Mouse (Mus musculus) embryonic facial prominence, embryonic 10.5 days (tissue): ENCODE data around the gene Hist1h3a. TPM values are rescaled to one million over a fixed set of nuclear protein-coding genes. Genes with fewer than 3 reads are reported as not detected.
"Not testable (repeated sequence)": the region's sequence is repeated elsewhere in the genome, so short reads cannot be mapped to it uniquely, and the experiment has no call there.

Source experiments
- DNase-seq: peaks from one replicate; pipeline ENCODE4 v3.0.0-alpha.2; 2017; ENCODE audit warnings: low spot score
- H3K27ac ChIP-seq: fragments of 300-500 bp; sonication (generic); replicated peaks from 2 replicates; pipeline ENCODE4 v1.5.1; 2016; ENCODE audit warnings: mild to moderate bottlenecking
- H3K27me3 ChIP-seq: fragments of 300-500 bp; sonication (generic); replicated peaks from 2 replicates; pipeline ENCODE4 v1.6.1; 2016; ENCODE audit warnings: low read depth, mild to moderate bottlenecking; ENCODE audit not compliant: poor library complexity, severe bottlenecking
- H3K36me3 ChIP-seq: fragments of 300-500 bp; sonication (generic); replicated peaks from 2 replicates; pipeline ENCODE4 v1.6.1; 2016; ENCODE audit warnings: mild to moderate bottlenecking, moderate library complexity
- H3K4me1 ChIP-seq: fragments of 300-500 bp; sonication (generic); 2 replicates; pipeline ENCODE4 v1.6.1; 2016
- H3K4me3 ChIP-seq: fragments of 300-500 bp; sonication (generic); 2 replicates; pipeline ENCODE4 v1.5.1; 2016; ENCODE audit warnings: mild to moderate bottlenecking, moderate library complexity
- H3K9me3 ChIP-seq: fragments of 300-500 bp; sonication (generic); 2 replicates; pipeline ENCODE4 v1.6.1; 2016; ENCODE audit warnings: mild to moderate bottlenecking
- WGBS: fragments of 180-500 bp; shearing (Covaris S2); methylation state at CpG from one replicate; pipeline ENCODE4 v1.1.7; 2016; 5-methylcytosine and 5-hydroxymethylcytosine counted together
- polyA plus RNA-seq: library from polyadenylated mRNA; unstranded; fragments of >200 nt; fragmentation: Nextera tagmentation; extraction: Ambion mirVana; gene quantifications from 2 replicates; pipeline ENCODE4 v1.2.1, GENCODE M21; 2016

Gene Hist1h3a
- polyA plus RNA-seq, 1 experiment from 2014 or later: 5.0 TPM

DNA sequence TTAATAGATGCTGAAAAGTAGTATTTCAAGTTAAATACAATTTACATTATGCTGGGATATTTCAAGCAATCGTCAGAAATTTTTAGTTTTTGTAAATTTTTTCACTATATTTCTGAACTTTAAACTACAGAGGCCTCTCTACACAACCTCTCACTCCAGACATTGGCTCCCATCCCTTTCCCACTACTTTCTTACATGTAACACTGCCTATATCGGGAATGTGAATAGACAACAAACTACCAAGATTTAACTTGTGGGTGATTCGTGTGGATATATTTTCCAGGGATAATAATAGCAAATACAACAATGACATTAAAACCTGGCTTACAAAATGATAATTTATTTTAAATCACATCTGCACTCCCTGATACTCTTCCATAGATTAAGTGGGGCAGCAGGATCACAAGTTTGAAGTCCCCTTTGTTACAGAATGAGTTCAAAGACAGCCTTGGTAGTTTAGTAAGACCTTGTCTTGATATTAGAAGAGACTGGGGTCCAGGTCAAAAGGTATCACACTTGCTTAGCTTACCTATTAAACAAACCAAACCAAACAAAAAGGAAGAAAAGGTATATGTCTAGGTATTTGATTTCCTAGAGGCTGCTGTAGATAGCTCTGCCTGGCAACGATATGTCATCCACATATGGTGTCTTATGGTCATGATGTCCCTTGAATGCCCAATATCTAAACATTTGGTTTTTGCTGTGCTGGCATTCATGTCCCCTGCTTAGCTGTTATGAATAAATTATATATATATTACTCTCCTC, 8.7 kb downstream of the Hist1h3a start:
- Histone ChIP-seq H3K27me3 (no peaks in the 10 kb centered on the region), H3K36me3 (no peaks in the 10 kb centered on the region), H3K4me1 (peaks cover 18% of the 10 kb centered on the region), H3K9me3 (no peaks in the 10 kb centered on the region), H3K27ac (peak overlapping the region; percentile 91), H3K4me3 (peak overlapping the region; percentile 61)
- DNase-seq: no peak
- WGBS: 64% methylated on average over 4 of the region's 4 CpGs

DNA sequence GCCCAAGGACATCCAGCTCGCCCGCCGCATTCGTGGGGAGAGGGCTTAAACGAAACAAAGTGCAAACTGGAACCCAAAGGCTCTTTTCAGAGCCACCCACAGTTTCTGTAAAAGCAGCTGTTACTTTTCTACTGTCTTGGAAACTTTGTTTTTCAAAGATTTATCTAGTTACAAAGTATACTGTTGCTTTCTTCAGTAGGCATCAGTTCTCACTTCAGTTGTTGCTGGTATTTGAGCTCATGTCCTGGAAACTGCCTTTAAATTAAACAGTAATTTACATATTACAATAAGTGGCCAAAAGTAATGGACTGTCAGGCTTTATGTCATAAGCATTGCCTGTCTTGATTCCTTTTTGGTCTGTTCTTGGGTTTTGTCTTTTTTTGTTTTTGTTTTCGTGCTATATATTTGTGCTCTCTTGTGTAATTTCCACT, 9.4 kb downstream of the Hist1h3a start:
- H3K27me3 ChIP-seq: no peaks in the 10 kb centered on the region
- DNase-seq: no peak
- peaks cover 21% of the 10 kb centered on the region for H3K4me1 ChIP-seq
- no peaks in the 10 kb centered on the region for H3K9me3 ChIP-seq
- peak overlapping the region; percentile 91 for H3K27ac ChIP-seq
- 3% methylated on average over 6 of the region's 6 CpGs for WGBS
- H3K36me3 ChIP-seq: no peaks in the 10 kb centered on the region
- peak overlapping the region; percentile 61 for H3K4me3 ChIP-seq

DNA sequence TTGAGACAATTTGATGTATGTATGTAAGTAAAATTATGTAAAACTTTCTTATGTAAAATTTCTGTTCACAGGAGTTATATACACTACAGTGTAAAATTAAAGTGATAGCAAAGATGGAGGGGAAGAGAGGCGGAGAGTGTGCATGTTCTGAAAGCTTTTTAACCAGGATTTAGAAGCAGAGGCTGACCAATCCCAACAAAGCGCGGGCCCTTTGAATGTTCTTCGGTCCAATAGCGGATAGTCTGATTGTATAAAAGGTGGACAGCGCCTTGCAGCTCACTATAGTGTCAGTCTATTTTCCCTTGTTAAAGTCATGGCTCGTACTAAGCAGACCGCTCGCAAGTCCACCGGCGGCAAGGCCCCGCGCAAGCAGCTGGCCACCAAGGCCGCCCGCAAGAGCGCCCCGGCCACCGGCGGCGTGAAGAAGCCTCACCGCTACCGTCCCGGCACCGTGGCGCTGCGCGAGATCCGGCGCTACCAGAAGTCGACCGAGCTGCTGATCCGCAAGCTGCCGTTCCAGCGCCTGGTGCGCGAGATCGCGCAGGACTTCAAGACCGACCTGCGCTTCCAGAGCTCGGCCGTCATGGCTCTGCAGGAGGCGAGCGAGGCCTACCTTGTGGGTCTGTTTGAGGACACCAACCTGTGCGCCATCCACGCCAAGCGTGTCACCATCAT, 10.0 kb downstream of the Hist1h3a start, which contains the start of gene Hist1h3b:
TSS of gene Hist1h3b (plus strand) at position 201 of the 675 bp plus-strand sequence.
- peak within 1 kb of the TSS; percentile 61 for H3K4me3 ChIP-seq
- WGBS: under 1% methylated on average over 19 of the region's 47 CpGs
- peak; percentile 90 for DNase-seq

DNA sequence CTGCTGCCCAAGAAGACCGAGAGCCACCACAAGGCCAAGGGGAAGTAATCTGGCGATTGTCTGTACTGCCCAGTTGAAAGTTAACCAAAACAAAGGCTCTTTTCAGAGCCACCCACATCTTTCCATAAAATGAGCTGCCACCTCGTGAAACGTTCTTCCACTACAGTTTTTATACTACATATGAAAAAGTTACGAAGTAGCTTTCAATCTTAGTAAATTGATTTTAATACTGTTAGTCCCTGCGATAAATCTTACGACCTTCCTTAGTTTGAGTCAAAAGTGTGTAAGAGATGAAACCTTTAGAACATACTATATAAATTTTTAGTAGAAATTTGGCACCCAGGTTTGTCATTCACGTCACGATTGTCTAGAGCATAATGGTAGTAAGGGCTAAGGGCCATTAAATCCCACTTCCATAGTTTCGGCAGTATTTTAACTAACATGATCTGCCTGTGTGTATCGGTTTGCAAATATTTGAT, 10.7 kb downstream of the Hist1h3a start:
- no peaks in the 10 kb centered on the region for H3K27me3 ChIP-seq
- H3K27ac ChIP-seq: peak overlapping the region; percentile 98
- peak overlapping the region; percentile 58 for H3K4me3 ChIP-seq
- no peaks in the 10 kb centered on the region for H3K36me3 ChIP-seq
- H3K9me3 ChIP-seq: no peaks in the 10 kb centered on the region
- no peak for DNase-seq
- peaks cover 21% of the 10 kb centered on the region for H3K4me1 ChIP-seq
- WGBS: 1% methylated on average over 11 of the region's 11 CpGs

More for the DNA sequence above, 10.0 kb downstream of the Hist1h3a start, which contains the start of gene Hist1h3b:
- not testable (repeated sequence) for H3K36me3 ChIP-seq, H3K9me3 ChIP-seq, H3K27me3 ChIP-seq
- Histone ChIP-seq H3K27ac (peak within 1 kb of the TSS; percentile 98), H3K4me1 (peaks cover 21% of the 10 kb centered on the region)

DNA sequence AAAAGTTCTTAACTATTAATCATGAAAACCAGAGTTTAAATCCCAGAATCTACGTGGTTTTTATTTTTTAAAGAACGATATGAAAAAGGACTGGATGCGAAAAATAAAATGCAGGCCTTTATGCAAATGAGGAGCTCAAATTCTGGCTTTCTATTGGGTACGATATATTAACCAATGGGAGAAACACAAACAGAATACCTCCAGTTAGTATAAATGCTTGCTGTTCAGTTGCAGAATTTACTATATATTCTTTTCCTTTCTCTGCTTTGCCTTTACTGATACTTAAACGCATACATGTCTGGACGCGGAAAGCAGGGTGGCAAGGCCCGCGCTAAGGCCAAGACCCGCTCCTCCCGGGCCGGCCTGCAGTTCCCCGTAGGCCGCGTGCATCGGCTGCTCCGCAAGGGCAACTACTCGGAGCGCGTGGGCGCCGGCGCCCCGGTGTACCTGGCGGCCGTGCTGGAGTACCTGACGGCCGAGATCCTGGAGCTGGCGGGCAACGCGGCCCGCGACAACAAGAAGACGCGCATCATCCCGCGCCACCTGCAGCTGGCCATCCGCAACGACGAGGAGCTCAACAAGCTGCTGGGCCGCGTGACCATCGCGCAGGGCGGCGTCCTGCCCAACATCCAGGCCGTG, 11.2 kb downstream of the Hist1h3a start, which contains the start of gene Hist1h2ab:
TSS of gene Hist1h2ab (plus strand) at position 288 of the 639 bp plus-strand sequence.
- H3K4me1 ChIP-seq: peaks cover 21% of the 10 kb centered on the region
- H3K36me3 ChIP-seq, H3K9me3 ChIP-seq, H3K27me3 ChIP-seq: not testable (repeated sequence)
- 1% methylated on average over 35 of the region's 47 CpGs for WGBS
- H3K4me3 ChIP-seq: peak within 1 kb of the TSS; percentile 58
- peak within 1 kb of the TSS; percentile 98 for H3K27ac ChIP-seq
- DNase-seq: peak; percentile 83

DNA sequence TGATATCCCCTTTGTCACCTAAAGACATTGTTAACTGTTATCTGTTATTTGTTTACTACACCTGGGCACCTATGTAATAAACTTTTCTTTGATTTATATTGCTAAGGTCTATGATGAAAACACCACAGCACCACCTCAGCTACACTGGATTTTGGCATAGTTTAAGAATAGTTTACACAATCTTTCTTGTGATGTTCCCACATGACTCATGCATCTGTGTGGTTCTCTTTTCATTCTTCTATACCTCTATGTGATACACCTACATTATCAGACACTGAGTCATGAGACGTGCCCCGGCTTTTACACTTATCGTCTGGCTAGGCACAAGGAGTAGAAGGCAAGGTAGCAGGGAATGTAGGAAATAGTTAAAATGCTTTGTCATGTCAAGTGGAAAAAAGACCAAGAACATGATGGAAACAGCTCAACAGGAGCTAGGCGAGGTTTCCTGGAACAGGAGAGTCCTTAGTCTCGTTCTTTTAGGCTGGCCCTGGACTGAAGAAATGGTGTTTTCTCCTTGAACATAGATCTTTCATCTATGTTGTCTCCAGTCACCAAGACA, 12.5 kb downstream of the Hist1h3a start:
- H3K4me3 ChIP-seq: no peak overlapping the region
- no peaks in the 10 kb centered on the region for H3K27me3 ChIP-seq
- peak overlapping the region; percentile 98 for H3K27ac ChIP-seq
- 92% methylated on average over 5 of the region's 5 CpGs for WGBS
- peaks cover 21% of the 10 kb centered on the region for H3K4me1 ChIP-seq
- H3K36me3 ChIP-seq: no peaks in the 10 kb centered on the region
- no peak for DNase-seq
- H3K9me3 ChIP-seq: no peaks in the 10 kb centered on the region

DNA sequence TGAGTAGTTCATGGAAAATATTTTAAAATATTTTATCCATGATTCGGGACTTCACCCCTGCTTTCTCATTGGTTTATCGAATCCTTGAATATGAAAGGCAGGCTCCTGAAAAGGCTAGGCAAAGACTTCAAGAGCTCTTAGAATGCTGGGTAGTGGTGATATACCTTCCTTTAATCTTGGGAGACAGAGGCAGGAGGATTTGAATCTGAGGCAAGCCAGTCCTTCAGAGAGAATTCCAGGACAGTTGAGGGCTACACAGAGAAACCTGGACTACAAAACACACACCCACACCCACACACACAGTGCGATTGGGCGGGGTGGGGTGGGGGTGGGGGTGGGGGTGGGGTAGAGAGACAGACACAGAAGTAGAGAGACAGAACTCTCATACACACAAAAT, 14.3 kb downstream of the Hist1h3a start:
- Histone ChIP-seq H3K27ac (peak overlapping the region; percentile 98), H3K27me3 (no peaks in the 10 kb centered on the region), H3K4me3 (peak overlapping the region; percentile 62), H3K4me1 (peaks cover 23% of the 10 kb centered on the region), H3K9me3 (no peaks in the 10 kb centered on the region), H3K36me3 (no peaks in the 10 kb centered on the region)
- DNase-seq: peak; percentile 54
- 11% methylated on average over 4 of the region's 4 CpGs for WGBS

DNA sequence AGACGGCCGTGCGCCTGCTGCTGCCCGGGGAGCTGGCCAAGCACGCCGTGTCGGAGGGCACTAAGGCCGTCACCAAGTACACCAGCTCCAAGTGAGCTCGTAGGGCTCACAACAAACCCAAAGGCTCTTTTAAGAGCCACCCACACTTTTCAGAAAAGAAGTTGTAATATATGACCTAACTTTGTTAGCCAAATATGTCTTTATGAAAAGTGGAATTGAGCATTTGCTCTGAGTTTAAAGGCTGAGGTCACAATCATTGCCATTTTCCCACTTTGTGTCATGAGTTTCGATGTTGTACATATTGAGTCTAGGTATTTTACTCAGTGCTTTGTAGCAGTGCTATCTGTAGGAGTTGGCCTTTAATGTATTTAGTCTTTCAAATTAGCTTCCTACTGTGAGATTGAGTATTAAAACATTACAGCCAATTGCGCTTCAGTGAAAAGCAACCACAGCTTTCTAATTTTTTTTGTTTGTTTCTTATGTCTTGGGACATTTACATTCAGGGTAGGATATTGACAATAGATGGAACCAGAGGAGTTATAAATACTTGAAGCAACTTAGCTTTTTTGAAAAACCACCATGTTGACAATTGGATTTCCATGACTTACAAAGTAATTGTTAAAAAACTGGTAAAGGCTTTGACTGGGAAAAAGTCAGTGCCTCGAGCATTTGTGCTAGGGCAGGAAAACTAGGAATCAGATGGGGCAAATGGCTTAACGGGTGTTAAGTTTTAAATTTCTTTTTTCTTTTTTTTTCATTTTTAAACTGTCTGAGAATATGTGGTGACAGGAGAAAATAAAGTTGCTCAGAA, 14.9 kb downstream of the Hist1h3a start:
- peak overlapping the region; percentile 98 for H3K27ac ChIP-seq
- H3K9me3 ChIP-seq: no peaks in the 10 kb centered on the region
- no peaks in the 10 kb centered on the region for H3K36me3 ChIP-seq
- 4% methylated on average over 13 of the region's 13 CpGs for WGBS
- DNase-seq: peak; percentile 35
- H3K4me1 ChIP-seq: peaks cover 23% of the 10 kb centered on the region
- H3K27me3 ChIP-seq: no peaks in the 10 kb centered on the region
- H3K4me3 ChIP-seq: peak overlapping the region; percentile 62

DNA sequence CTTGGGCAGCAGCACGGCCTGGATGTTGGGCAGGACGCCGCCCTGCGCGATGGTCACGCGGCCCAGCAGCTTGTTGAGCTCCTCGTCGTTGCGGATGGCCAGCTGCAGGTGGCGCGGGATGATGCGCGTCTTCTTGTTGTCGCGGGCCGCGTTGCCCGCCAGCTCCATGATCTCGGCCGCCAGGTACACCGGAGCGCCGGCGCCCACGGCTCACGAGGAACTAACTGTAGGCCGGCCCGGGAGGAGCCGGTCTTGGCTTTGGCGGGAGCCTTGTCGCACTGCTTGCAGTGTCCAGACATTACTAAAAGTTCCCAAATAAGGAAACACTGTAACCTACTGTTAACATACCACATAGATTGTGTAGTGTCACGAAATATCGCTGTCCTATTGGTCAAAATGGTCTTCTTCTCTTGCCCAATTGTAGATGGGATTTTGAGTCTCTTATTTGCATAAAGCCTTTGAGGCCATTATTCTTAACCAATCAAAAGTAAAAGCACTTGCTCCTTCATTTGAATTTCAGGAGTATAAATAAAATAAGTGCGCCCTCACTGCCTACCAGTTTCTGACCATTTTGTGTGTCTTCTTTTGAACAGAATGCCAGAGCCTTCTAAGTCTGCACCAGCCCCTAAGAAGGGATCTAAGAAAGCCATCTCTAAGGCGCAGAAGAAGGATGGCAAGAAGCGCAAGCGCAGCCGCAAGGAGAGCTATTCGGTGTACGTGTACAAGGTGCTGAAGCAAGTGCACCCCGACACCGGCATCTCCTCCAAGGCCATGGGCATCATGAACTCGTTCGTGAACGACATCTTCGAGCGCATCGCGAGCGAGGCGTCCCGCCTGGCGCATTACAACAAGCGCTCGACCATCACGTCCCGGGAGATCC, 15.7 kb downstream of the Hist1h3a start, which contains the start of gene Hist1h2bb:
TSS of gene Hist1h2bb (plus strand) at position 534 of the 880 bp plus-strand sequence.
- H3K36me3 ChIP-seq, H3K9me3 ChIP-seq, H3K27me3 ChIP-seq: not testable (repeated sequence)
- WGBS: under 1% methylated on average over 53 of the region's 58 CpGs
- peak; percentile 83 for DNase-seq
- Histone ChIP-seq H3K27ac (peak within 1 kb of the TSS; percentile 98), H3K4me1 (peaks cover 23% of the 10 kb centered on the region), H3K4me3 (peak within 1 kb of the TSS; percentile 62)

DNA sequence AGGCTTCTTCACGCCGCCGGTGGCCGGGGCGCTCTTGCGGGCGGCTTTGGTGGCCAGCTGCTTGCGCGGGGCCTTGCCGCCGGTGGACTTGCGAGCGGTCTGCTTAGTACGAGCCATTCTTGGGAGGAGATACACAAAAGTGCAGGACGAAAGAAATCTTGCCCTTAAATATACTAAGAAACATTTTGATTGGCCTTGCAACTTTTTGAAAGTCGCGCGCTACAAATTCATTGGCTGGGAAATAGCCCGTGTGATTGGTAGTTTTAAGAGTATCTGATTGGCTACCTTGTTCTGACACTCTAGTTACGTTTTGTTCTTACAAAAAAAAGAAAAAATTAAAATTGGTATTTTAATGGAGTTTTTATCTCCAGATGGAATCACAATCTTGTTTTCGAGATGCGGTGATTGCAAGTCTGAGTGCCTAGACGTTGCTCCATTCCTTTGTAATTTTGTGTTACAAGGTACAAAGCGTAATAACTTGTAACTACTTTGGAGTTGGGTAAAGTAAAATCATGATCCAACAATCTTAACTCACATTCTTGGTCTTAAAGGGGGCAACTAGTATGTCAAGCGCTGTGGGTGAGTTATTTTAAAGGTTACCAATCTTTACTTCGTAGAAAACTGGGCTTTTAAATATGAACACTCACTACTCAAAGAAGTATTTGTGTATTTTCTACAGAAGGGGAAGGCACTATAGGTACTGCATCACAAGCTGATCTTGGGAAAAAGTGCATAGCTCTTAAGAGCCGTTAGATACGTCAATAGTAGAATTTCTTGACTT, 16.6 kb downstream of the Hist1h3a start, which contains the start of gene Hist1h3c:
TSS of gene Hist1h3c (minus strand) at position 222 of the 781 bp plus-strand sequence.
- peak within 1 kb of the TSS; percentile 98 for H3K27ac ChIP-seq
- peak within 1 kb of the TSS; percentile 62 for H3K4me3 ChIP-seq
- under 1% methylated on average over 26 of the region's 28 CpGs for WGBS

More for the DNA sequence above, 16.6 kb downstream of the Hist1h3a start, which contains the start of gene Hist1h3c:
- Histone ChIP-seq H3K36me3 (no peaks in the 10 kb centered on the region), H3K4me1 (peaks cover 28% of the 10 kb centered on the region), H3K9me3 (no peaks in the 10 kb centered on the region), H3K27me3 (no peaks in the 10 kb centered on the region)
- DNase-seq: peak; percentile 83
